Mouse (Mus musculus) ES-Bruce4 (cell line): ENCODE results near the gene Cd40. TPM values are rescaled to one million over a fixed set of nuclear protein-coding genes. Genes with fewer than 3 reads are reported as not detected.

ENCODE experiments used
- H3K27ac ChIP-seq: 2 replicates; pipeline ENCODE4 v1.5.1; 2012; ENCODE audit warnings: low read length, inconsistent platforms; ENCODE audit not compliant: insufficient read depth
- H3K27me3 ChIP-seq: 2 replicates; pipeline ENCODE4 v1.6.1; 2012; ENCODE audit warnings: mild to moderate bottlenecking, low read length, inconsistent platforms; ENCODE audit not compliant: control insufficient read depth, poor library complexity, insufficient read depth, severe bottlenecking
- H3K36me3 ChIP-seq: 2 replicates; pipeline ENCODE4 v1.6.1; 2012; ENCODE audit warnings: inconsistent platforms, mild to moderate bottlenecking, low read length, moderate library complexity; ENCODE audit not compliant: control insufficient read depth, poor library complexity, insufficient read depth, severe bottlenecking
- H3K4me1 ChIP-seq: one replicate; pipeline ENCODE4 v1.8.1; 2011; ENCODE audit warnings: low read length; ENCODE audit not compliant: control insufficient read depth, insufficient read depth
- H3K4me3 ChIP-seq: 2 replicates; pipeline ENCODE4 v1.5.1; 2011; ENCODE audit warnings: low read depth, mild to moderate bottlenecking, low read length
- H3K9ac ChIP-seq: 2 replicates; pipeline ENCODE4 v1.6.1; 2012; ENCODE audit warnings: low read depth, mild to moderate bottlenecking, inconsistent platforms; ENCODE audit not compliant: poor library complexity, severe bottlenecking
- H3K9me3 ChIP-seq: replicated peaks from 2 replicates; pipeline ENCODE4 v1.6.1; 2012; ENCODE audit warnings: mild to moderate bottlenecking, low read length, inconsistent platforms; ENCODE audit not compliant: control insufficient read depth, poor library complexity, insufficient read depth, severe bottlenecking
- CTCF ChIP-seq: IDR thresholded peaks from one replicate; pipeline ENCODE4 v1.8.1; 2011; ENCODE audit warnings: low read depth, low read length
- EP300 ChIP-seq: IDR thresholded peaks from 2 replicates; pipeline ENCODE4 v1.6.1; 2011; ENCODE audit warnings: low read depth, low read length; ENCODE audit not compliant: insufficient read depth
- POLR2A ChIP-seq: IDR thresholded peaks from one replicate; pipeline ENCODE4 v1.8.1; 2011; ENCODE audit warnings: low read length; ENCODE audit not compliant: insufficient read depth
- polyA plus RNA-seq: library from polyadenylated mRNA; stranded (reverse); fragments of >200 nt; gene quantifications from 2 replicates; pipeline ENCODE4 v1.2.4, GENCODE M21; 2011; ENCODE audit warnings: low read depth; ENCODE audit not compliant: missing spikeins, insufficient read depth, insufficient read length

Cd40 gene
- polyA plus RNA-seq, 1 experiment: 5.8 TPM

DNA sequence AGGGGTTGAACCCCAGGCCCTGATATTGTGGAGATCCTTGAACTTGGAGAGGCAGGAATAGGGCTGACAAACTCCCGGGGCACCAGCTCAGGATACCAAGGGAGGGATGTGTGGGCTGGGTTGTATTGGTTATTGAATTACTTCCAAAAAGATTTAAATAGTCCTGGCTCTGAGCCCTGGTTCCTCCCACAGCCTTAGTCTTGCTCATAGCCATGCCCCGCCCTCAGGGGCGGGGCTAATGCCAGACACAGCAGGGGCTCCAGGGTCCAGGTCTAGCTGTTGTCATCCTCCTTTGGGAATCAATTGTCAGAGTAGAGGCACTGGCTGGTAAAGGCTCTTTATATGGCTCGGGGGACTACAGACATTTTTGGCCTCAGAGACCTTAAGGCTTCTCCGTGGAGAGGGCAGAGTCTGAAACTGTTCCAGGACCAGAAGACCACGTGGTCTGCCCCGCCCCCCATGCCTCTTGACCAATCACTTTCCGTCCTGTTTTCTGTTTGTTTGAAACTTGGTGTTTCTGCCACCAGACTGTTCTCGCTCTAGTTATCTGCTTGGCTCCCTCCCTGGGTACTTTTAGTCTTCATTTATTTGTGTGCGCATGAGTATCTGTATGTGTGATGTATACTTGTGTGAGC, 65.9 kb downstream of the Cd40 start:
- Histone ChIP-seq H3K27me3 (no peaks in the 10 kb centered on the region), H3K4me1 (no peaks in the 10 kb centered on the region), H3K9me3 (no peaks in the 10 kb centered on the region), H3K27ac (no peak overlapping the region), H3K4me3 (no peak overlapping the region), H3K9ac (no peak overlapping the region), H3K36me3 (no peaks in the 10 kb centered on the region)
- no peak for TF ChIP-seq CTCF
- TF ChIP-seq POLR2A: no peak
- TF ChIP-seq EP300: no peak

Other genes starting within 250 kb of the Cd40 start
- gene Zswim1, start 232.9 kb upstream of the Cd40 start, polyA plus RNA-seq: 39.5 and 50.0 TPM in 2 replicates
- not detected in 2 replicates for gene Spata25, start 227.1 kb upstream of the Cd40 start, polyA plus RNA-seq
- 75.3 and 83.4 TPM in 2 replicates for gene Ctsa, start 222.8 kb upstream of the Cd40 start, polyA plus RNA-seq
- gene Neurl2, start 222.2 kb upstream of the Cd40 start, polyA plus RNA-seq: 2.2 and 2.8 TPM in 2 replicates
- gene Pltp, start 197.9 kb upstream of the Cd40 start, polyA plus RNA-seq: 52.4 and 55.9 TPM in 2 replicates
- gene Pcif1, start 176.3 kb upstream of the Cd40 start, polyA plus RNA-seq: 30.2 and 30.9 TPM in 2 replicates
- gene Zfp335, start 143.9 kb upstream of the Cd40 start, polyA plus RNA-seq: 9.1 and 10.6 TPM in 2 replicates
- 5.8 and 6.2 TPM in 2 replicates for gene Mmp9, start 114.8 kb upstream of the Cd40 start, polyA plus RNA-seq
- gene Slc12a5, start 94.8 kb upstream of the Cd40 start, polyA plus RNA-seq: 1.6 and 1.9 TPM in 2 replicates
- 30.8 and 33.7 TPM in 2 replicates for gene Ncoa5, start 20.8 kb upstream of the Cd40 start, polyA plus RNA-seq
- not detected in 2 replicates for gene 1700025C18Rik, start 35.1 kb downstream of the Cd40 start, polyA plus RNA-seq
- gene Cdh22, start 179.2 kb downstream of the Cd40 start, polyA plus RNA-seq: 0.35 TPM in 1 of 2 replicates, not detected in the other
- 24.6 and 29.5 TPM in 2 replicates for gene Slc35c2, start 232.2 kb downstream of the Cd40 start, polyA plus RNA-seq